Mouse (Mus musculus) lung, embryonic 16.5 days (tissue): Measurements from ENCODE around the gene Recql5. TPM values are rescaled to one million over a fixed set of nuclear protein-coding genes. Genes with fewer than 3 reads are reported as not detected.

Experiments
- ATAC-seq: fragments of 200-750 bp; cut with Nextera tagmentation; 2 replicates; pipeline ENCODE4 v1.8.0; 2017; ENCODE audit warnings: low read depth, mild to moderate bottlenecking, moderate library complexity
- H3K27ac ChIP-seq: fragments of 300-500 bp; sonication (generic); 2 replicates; pipeline ENCODE4 v1.5.1; 2014; ENCODE audit warnings: mild to moderate bottlenecking, control low read depth, low read length
- H3K27me3 ChIP-seq: fragments of 300-500 bp; sonication (generic); 2 replicates; pipeline ENCODE4 v1.6.1; 2014; ENCODE audit warnings: low read depth, low read length, mixed read lengths; ENCODE audit not compliant: control insufficient read depth, insufficient read depth
- H3K36me3 ChIP-seq: fragments of 300-500 bp; sonication (generic); 2 replicates; pipeline ENCODE4 v1.6.1; 2014; ENCODE audit warnings: low read length; ENCODE audit not compliant: control insufficient read depth, insufficient read depth
- H3K4me1 ChIP-seq: fragments of 300-500 bp; sonication (generic); replicated peaks from 2 replicates; pipeline ENCODE4 v1.6.1; 2014; ENCODE audit warnings: low read length, mixed read lengths; ENCODE audit not compliant: control insufficient read depth, insufficient read depth
- H3K4me2 ChIP-seq: fragments of 300-500 bp; sonication (generic); 2 replicates; pipeline ENCODE4 v1.6.1; 2014; ENCODE audit warnings: low read depth, low read length, control low read depth
- H3K4me3 ChIP-seq: fragments of 300-500 bp; sonication (generic); 2 replicates; pipeline ENCODE4 v1.5.1; 2014; ENCODE audit warnings: mild to moderate bottlenecking, low read length, control low read depth
- H3K9ac ChIP-seq: fragments of 300-500 bp; sonication (generic); 2 replicates; pipeline ENCODE4 v1.6.1; 2014; ENCODE audit warnings: low read length, control low read depth
- H3K9me3 ChIP-seq: fragments of 300-500 bp; sonication (generic); 2 replicates; pipeline ENCODE4 v1.6.1; 2016; ENCODE audit warnings: low read length; ENCODE audit not compliant: control insufficient read depth
- WGBS: fragments of 180-500 bp; shearing (Covaris S2); extraction: QIAGEN DNeasy Blood & Tissue Kit; methylation state at CpG from one replicate; pipeline ENCODE4 v1.1.7; 2014; 5-methylcytosine and 5-hydroxymethylcytosine counted together
- polyA plus RNA-seq: library from polyadenylated mRNA; unstranded; fragments of >200 nt; fragmentation: Nextera tagmentation; extraction: Ambion mirVana; gene quantifications from 2 replicates; pipeline ENCODE4 v1.2.1, GENCODE M21; 2015

Gene Recql5
- polyA plus RNA-seq, result 23.6 and 25.7 TPM in 2 replicates

- peak within 1 kb of the TSS; percentile 91 for H3K4me2 ChIP-seq
- peak; percentile 100 for ATAC-seq
- no peaks in the 10 kb centered on the region for H3K9me3 ChIP-seq
- H3K36me3 ChIP-seq, result peaks cover 7% of the 10 kb centered on the region; the same call in 1 of the 2 replicates
- H3K27ac ChIP-seq, result no peak within 1 kb of the TSS
- H3K9ac ChIP-seq, result peak within 1 kb of the TSS; percentile 77
- peaks cover 14% of the 10 kb centered on the region for H3K4me1 ChIP-seq
- peak within 1 kb of the TSS; percentile 74 for H3K4me3 ChIP-seq
- under 1% methylated on average over 28 of the region's 28 CpGs for WGBS
- H3K27me3 ChIP-seq, result no peaks in the 10 kb centered on the region
These were observed at the start of gene Recql5, which contains the start of gene Sap30bp for GRCm38 (mm10) chr11:115933108-115933746. Recql5 (minus strand) TSS chr11:115933477. Sap30bp (plus strand) TSS chr11:115933282.

DNA sequence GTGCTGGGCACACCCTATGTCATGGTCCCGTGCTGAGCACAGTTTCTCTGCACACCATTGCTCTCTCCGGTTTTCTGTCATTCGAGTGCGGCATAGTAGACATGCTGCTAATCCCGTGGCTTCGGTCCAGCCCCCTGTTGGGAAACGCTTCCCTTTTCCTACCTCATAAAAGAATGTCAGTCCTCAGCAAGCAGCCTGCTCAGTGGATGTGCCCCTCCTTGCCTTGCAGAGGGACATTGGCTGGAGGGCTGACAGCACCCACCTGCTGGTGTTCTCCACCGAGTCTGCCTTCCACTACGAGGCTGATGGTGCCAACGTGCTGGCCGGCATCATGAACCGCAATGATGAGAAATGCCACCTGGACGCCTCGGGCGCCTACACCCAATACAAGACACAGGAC lies 49.2 kb upstream of the Recql5 start:
- no peaks in the 10 kb centered on the region for H3K4me1 ChIP-seq
- H3K4me2 ChIP-seq, result no peak overlapping the region
- H3K9me3 ChIP-seq, result no peaks in the 10 kb centered on the region
- H3K27ac ChIP-seq, result no peak overlapping the region
- no peak overlapping the region for H3K4me3 ChIP-seq
- no peak for ATAC-seq
- H3K9ac ChIP-seq, result no peak overlapping the region
- H3K27me3 ChIP-seq, result peaks cover 12% of the 10 kb centered on the region
- 86% methylated on average over 15 of the region's 15 CpGs for WGBS
- H3K36me3 ChIP-seq, result no peaks in the 10 kb centered on the region

GRCm38 (mm10) chr11:115975544-115975943 lies 42.3 kb upstream of the Recql5 start:
- Histone ChIP-seq H3K9ac (peak overlapping the region; percentile 58), H3K4me3 (peak overlapping the region; percentile 51), H3K4me2 (peak overlapping the region; percentile 70), H3K27me3 (peaks cover 46% of the 10 kb centered on the region), H3K4me1 (peaks cover 11% of the 10 kb centered on the region), H3K36me3 (no peaks in the 10 kb centered on the region), H3K9me3 (no peaks in the 10 kb centered on the region), H3K27ac (no peak overlapping the region)
- no peak for ATAC-seq
- 31% methylated on average over 12 of the region's 12 CpGs for whole genome bisulfite sequencing

DNA sequence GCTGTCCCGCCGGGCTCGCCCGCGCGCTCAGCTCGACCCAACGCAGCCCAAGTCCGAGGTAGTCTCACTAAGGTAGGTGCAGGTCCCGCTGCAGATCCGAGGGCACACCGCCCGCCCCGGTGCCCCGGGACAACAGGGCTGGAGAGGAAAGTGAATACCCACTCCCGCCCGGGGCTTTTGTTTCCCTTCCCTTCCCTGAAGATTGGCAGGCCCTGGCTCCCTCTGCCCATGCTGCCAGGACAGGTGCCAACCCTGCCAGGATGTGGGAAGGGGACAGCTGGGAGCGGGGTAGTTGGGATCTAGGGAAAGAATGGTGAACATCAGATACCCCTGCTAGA lies 41.8 kb upstream of the Recql5 start:
- H3K9me3 ChIP-seq, result no peaks in the 10 kb centered on the region
- H3K36me3 ChIP-seq, result no peaks in the 10 kb centered on the region
- H3K9ac ChIP-seq, result peak overlapping the region; percentile 58
- H3K27ac ChIP-seq, result no peak overlapping the region
- H3K4me1 ChIP-seq, result peaks cover 16% of the 10 kb centered on the region
- WGBS, result 3% methylated on average over 17 of the region's 18 CpGs
- H3K4me3 ChIP-seq, result peak overlapping the region; percentile 51
- H3K27me3 ChIP-seq, result peaks cover 46% of the 10 kb centered on the region
- H3K4me2 ChIP-seq, result peak overlapping the region; percentile 70
- ATAC-seq, result no peak

DNA sequence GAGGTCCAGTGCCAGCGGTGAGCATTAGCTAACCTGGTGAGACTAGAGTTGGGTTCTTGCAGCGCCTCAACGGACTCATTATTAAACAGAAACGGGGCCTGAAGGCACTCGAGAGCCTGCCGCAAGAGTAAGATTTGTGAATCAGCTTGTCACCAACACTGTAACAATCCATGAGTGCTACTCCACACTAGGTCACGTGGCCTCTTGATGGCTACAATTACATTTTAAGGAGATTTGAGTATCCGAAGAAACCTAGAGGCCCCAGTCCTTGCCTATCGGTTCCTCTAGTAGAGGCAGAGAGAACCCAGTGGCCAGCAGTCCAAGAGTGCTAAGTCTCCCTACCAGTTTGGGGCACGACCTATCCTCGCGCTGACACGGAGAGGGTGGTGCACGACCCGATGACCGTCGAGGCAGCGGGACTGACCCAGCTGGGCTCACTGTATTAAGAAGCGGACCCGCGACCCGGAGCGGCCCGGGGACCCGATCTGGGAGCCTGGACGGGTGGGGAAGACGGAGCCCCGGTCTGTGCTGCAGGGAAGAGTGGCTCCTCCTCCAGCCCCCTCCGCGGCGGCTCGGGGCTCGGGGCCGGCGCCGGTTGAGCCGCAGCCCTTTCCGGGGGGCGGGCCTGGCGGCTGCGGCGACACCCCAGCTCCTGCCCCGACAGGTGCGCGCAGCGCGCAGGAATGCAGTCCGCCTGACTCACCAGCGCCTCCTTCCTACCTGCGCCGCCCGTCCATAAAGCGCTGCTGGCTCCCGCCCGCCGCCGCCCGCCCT lies 41.2 kb upstream of the Recql5 start, which contains the start of gene Itgb4:
Itgb4 (plus strand) TSS at position 401 of the 774 bp plus-strand sequence.
- H3K36me3 ChIP-seq, result no peaks in the 10 kb centered on the region
- 7% methylated on average over 48 of the region's 58 CpGs for WGBS
- ATAC-seq, result peak; percentile 83
- no peak within 1 kb of the TSS for H3K27ac ChIP-seq
- peak within 1 kb of the TSS; percentile 51 for H3K4me3 ChIP-seq
- H3K4me2 ChIP-seq, result peak within 1 kb of the TSS; percentile 70
- H3K9ac ChIP-seq, result peak within 1 kb of the TSS; percentile 58
- no peaks in the 10 kb centered on the region for H3K9me3 ChIP-seq
- H3K4me1 ChIP-seq, result peaks cover 17% of the 10 kb centered on the region
- H3K27me3 ChIP-seq, result peaks cover 46% of the 10 kb centered on the region

DNA sequence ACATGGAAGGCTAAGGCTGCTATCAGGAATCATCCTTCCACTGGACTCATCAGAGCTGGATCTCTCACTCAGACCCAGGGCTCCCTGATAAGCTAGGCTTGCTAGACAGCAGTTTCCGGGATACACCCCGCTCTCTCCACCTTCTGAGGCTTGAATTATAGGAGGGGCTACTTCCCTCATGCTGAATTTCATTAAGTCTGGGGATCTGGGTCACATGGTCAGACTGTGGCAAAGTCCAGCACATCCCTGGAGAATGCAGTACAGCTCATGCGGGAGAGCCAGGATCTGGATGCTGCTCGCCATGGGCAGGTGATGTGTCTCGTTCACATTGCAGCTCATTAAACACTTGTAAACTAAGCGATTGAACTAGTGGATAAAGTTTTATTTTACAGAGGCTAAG lies 37.7 kb upstream of the Recql5 start:
- no peak overlapping the region for H3K9ac ChIP-seq
- peaks cover 20% of the 10 kb centered on the region for H3K4me1 ChIP-seq
- peaks cover 21% of the 10 kb centered on the region for H3K27me3 ChIP-seq
- H3K27ac ChIP-seq, result no peak overlapping the region
- ATAC-seq, result no peak
- H3K9me3 ChIP-seq, result no peaks in the 10 kb centered on the region
- no peak overlapping the region for H3K4me3 ChIP-seq
- 67% methylated on average over 6 of the region's 6 CpGs for WGBS
- H3K4me2 ChIP-seq, result no peak overlapping the region
- H3K36me3 ChIP-seq, result peaks cover 9% of the 10 kb centered on the region

DNA sequence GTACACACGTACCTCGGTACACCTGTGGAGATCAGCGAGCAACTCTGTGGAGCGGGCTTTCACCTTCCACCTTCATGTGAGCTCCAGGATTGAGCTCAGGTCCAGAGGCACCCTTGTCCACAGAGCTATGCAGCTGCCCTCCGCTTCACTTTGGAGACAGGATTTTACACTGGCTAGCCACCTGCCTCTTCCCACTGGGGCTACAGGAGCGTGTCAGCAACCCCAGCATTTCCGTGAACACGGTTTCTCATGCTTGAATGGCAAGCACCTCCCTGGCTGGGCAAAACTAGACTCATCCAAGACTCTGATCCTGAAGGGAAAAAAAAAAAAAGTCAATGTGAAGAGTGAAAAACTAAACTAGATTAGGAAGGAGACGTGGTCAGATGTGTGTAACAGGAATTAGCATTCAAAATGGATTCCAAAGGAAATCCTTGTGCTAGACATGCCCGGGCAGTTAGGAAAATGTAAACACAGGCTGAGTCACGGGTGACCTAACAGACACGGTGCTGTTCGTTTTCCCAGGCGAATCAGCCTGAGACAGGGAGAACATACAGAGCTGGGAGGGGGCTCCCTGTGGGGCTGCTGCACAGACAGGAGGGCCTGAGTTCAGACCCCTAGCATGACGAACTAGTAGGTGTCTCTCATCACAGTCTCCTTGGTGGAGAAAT lies 36.9 kb upstream of the Recql5 start:
- H3K36me3 ChIP-seq, result peaks cover 15% of the 10 kb centered on the region
- H3K4me2 ChIP-seq, result no peak overlapping the region
- H3K4me3 ChIP-seq, result no peak overlapping the region
- ATAC-seq, result no peak
- peaks cover 16% of the 10 kb centered on the region for H3K27me3 ChIP-seq
- WGBS, result 41% methylated on average over 15 of the region's 15 CpGs
- no peak overlapping the region for H3K27ac ChIP-seq
- peaks cover 20% of the 10 kb centered on the region for H3K4me1 ChIP-seq
- H3K9ac ChIP-seq, result no peak overlapping the region
- no peaks in the 10 kb centered on the region for H3K9me3 ChIP-seq

DNA sequence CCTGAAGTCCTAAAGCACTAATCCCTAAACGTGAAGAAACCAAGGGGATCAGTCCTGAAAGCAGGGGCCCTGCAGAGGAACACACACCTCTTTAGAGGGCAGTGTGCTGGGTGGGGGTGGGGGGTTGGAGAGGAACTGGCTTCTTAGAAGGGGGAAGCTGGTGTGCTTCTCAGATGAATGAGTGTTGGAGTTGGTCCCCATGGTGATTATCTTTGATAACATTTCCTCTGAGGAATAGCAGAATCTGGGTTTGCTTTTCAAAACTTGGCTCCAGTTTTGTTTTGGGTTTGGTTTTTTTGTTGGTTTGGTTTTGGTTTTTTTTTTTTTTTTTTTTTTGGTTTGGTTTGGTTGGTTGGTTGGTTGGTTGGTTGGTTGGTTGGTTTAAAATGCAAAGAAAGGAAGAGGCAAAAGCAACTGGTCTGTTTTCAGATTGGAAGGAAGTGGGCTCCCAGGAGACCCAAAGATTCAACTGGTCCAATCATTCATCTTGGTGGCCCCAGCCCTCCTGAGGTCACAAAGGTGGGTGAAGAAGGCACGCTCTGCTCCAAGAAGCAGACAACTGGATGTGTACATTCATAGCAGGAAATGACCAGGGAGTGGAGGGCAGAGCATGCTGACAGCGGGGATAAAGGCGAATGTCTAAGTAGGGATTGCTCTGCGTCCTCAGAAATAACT lies 35.6 kb upstream of the Recql5 start:
- no peak for ATAC-seq
- H3K27me3 ChIP-seq, result peaks cover 3% of the 10 kb centered on the region

More for the DNA sequence above, 35.6 kb upstream of the Recql5 start:
- H3K27ac ChIP-seq, result no peak overlapping the region
- no peaks in the 10 kb centered on the region for H3K9me3 ChIP-seq
- peaks cover 25% of the 10 kb centered on the region for H3K36me3 ChIP-seq
- no peak overlapping the region for H3K4me2 ChIP-seq
- no peak overlapping the region for H3K4me3 ChIP-seq
- peaks cover 9% of the 10 kb centered on the region for H3K4me1 ChIP-seq
- WGBS, result 59% methylated on average over 5 of the region's 5 CpGs
- no peak overlapping the region for H3K9ac ChIP-seq
